Mouse (Mus musculus): ENCODE results near the gene Frmpd3. TPM values are rescaled to one million over a fixed set of nuclear protein-coding genes. Genes with fewer than 3 reads are reported as not detected.

The Frmpd3 gene
- polyA plus RNA-seq (2015; fragmentation: Nextera tagmentation; extraction: Ambion mirVana) = 0.06 TPM in 1 of 2 replicates, not detected in the other

GRCm38 (mm10) chrX:140341656-140342392 is at the start of gene Frmpd3:
Gene Frmpd3, plus strand, starts transcription at chrX:140342263.

GRCm38 (mm10) chrX:140456279-140456731 is 114.2 kb downstream of the Frmpd3 start, which contains the start of gene Prps1:
Gene Prps1, plus strand, starts transcription at chrX:140456613.

Small RNA genes lying within 50 kb of the gene (microRNA-seq; reads per million reads assigned to microRNA genes)
- 12.3 reads per million, percentile 17 among the genes with 10 or more reads in this experiment for gene Mir3475 (ENCODE audit: borderline replicate concordance, insufficient number of aligned reads)

Other genes with a start within 250 kb of the Frmpd3 start
- gene Prps1, start 114.3 kb downstream of the Frmpd3 start, polyA plus RNA-seq (2015; fragmentation: Nextera tagmentation; extraction: Ambion mirVana) = 21.4 and 24.6 TPM in 2 replicates

Measured in adrenal gland, postnatal 0 days (tissue).